Mouse (Mus musculus) limb, embryonic 11.5 days (tissue): Measurements from ENCODE around the gene Fam129b. TPM values are rescaled to one million over a fixed set of nuclear protein-coding genes. Genes with fewer than 3 reads are reported as not detected.
A peak's percentile ranks its signal among the peaks of the same experiment; 100 is the strongest.

Experiments used
- ATAC-seq: fragments of 200-750 bp; cut with Nextera tagmentation; 2 replicates; pipeline ENCODE4 v1.8.0; 2017; ENCODE audit warnings: low read depth; ENCODE audit not compliant: insufficient number of reproducible peaks, low FRiP score, low TSS enrichment
- DNase-seq: peaks from one replicate; pipeline ENCODE4 v3.0.0-alpha.2; 2015; ENCODE audit warnings: low spot score
- H3K27ac ChIP-seq: fragments of 300-500 bp; sonication (generic); replicated peaks from 2 replicates; pipeline ENCODE4 v1.5.1; 2014; ENCODE audit warnings: low read depth, mild to moderate bottlenecking, low read length
- H3K27me3 ChIP-seq: fragments of 300-500 bp; sonication (generic); 2 replicates; pipeline ENCODE4 v1.6.1; 2014; ENCODE audit warnings: mild to moderate bottlenecking, low read length, mixed read lengths; ENCODE audit not compliant: control insufficient read depth, insufficient read depth
- H3K36me3 ChIP-seq: fragments of 300-500 bp; sonication (generic); 2 replicates; pipeline ENCODE4 v1.6.1; 2014; ENCODE audit warnings: mild to moderate bottlenecking, low read length, moderate library complexity, mixed read lengths; ENCODE audit not compliant: control insufficient read depth, insufficient read depth
- H3K4me1 ChIP-seq: fragments of 300-500 bp; sonication (generic); 2 replicates; pipeline ENCODE4 v1.6.1; 2014; ENCODE audit warnings: low read length, mixed read lengths; ENCODE audit not compliant: control insufficient read depth, insufficient read depth
- H3K4me2 ChIP-seq: fragments of 300-500 bp; sonication (generic); 2 replicates; pipeline ENCODE4 v1.6.1; 2014; ENCODE audit warnings: low read depth, mild to moderate bottlenecking, moderate library complexity; ENCODE audit not compliant: severe bottlenecking
- H3K4me3 ChIP-seq: fragments of 300-500 bp; sonication (generic); 2 replicates; pipeline ENCODE4 v1.5.1; 2014; ENCODE audit warnings: low read depth, low read length
- H3K9ac ChIP-seq: fragments of 300-500 bp; sonication (generic); 2 replicates; pipeline ENCODE4 v1.6.1; 2014; ENCODE audit warnings: mild to moderate bottlenecking, low read length
- H3K9me3 ChIP-seq: fragments of 300-500 bp; sonication (generic); 2 replicates; pipeline ENCODE4 v1.6.1; 2016; ENCODE audit warnings: low read length; ENCODE audit not compliant: control insufficient read depth
- WGBS: fragments of 180-500 bp; shearing (Covaris S2); extraction: QIAGEN DNeasy Blood & Tissue Kit; methylation state at CpG from one replicate; pipeline ENCODE4 v1.1.7; 2014; 5-methylcytosine and 5-hydroxymethylcytosine counted together
- polyA plus RNA-seq: library from polyadenylated mRNA; unstranded; fragments of >200 nt; fragmentation: Nextera tagmentation; extraction: Ambion mirVana; gene quantifications from 2 replicates; pipeline ENCODE4 v1.2.1, GENCODE M21; 2014

Gene Fam129b
- polyA plus RNA-seq, 1 experiment from 2014 or later, result 23.2 TPM

DNA sequence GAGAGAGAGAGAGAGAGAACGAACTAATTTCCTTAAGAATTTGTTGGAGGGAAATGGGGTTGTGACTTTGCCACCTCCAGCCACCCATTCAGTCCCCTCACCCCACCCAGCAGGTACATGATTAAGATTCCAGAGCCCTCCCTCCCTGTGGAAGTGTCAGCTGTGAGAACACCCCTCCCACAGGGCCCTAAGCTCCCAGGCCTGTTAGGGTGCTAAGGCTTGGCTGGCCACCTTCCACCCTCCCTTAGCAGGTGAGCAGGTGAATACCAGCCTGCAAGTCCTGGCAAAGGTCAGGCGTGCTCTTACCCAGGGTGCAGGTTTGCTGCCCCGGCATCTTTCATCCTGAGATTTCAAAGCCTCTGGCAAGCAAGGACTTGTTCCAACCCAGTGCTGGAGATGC, 2.5 kb downstream of the Fam129b start:
- H3K9me3 ChIP-seq, result no peaks in the 10 kb centered on the region

GRCm38 (mm10) chr2:32879593-32879992, 3.7 kb downstream of the Fam129b start:
- Histone ChIP-seq H3K4me1 (peaks cover 54% of the 10 kb centered on the region), H3K4me3 (no peak overlapping the region), H3K27ac (no peak overlapping the region), H3K9ac (no peak overlapping the region), H3K36me3 (no peaks in the 10 kb centered on the region), H3K27me3 (no peaks in the 10 kb centered on the region), H3K9me3 (no peaks in the 10 kb centered on the region), H3K4me2 (peak overlapping the region; percentile 10; the same call in 1 of the 2 replicates)
- no peak for ATAC-seq
- DNase-seq, result no peak
- WGBS, result 77% methylated on average over 5 of the region's 5 CpGs

More for the DNA sequence above, 2.5 kb downstream of the Fam129b start:
- peak overlapping the region; percentile 93 for H3K4me2 ChIP-seq
- H3K27me3 ChIP-seq, result no peaks in the 10 kb centered on the region
- no peak overlapping the region for H3K4me3 ChIP-seq
- DNase-seq, result no peak
- 53% methylated on average over 3 of the region's 3 CpGs for WGBS
- peaks cover 47% of the 10 kb centered on the region for H3K4me1 ChIP-seq
- H3K27ac ChIP-seq, result no peak overlapping the region
- H3K9ac ChIP-seq, result 0 out of 2 replicates have a peak overlapping the region, but pooled peaks have one; percentile 22
- no peaks in the 10 kb centered on the region for H3K36me3 ChIP-seq
- ATAC-seq, result no peak

DNA sequence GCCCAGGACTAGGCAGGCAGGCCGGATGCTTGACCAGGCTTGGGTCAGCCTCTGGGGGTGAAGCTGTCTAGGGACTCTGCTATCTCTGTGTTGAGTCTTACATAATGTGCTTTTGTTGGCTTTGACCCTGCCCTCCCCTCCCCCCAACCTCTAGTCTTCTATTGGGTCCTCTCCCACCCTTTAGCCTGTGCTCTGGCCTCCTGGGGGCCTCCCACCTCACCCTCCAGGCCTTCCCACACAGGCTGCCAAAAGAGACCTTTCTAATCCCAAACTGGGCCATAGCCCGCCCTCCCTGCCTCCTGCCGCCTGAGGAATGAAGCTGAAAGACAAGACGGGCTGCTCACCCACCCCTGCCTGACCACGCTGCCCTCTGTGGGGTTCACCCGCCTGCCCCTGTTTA, 5.1 kb downstream of the Fam129b start:
- H3K9ac ChIP-seq, result peak overlapping the region; percentile 14; the same call in 1 of the 2 replicates

GRCm38 (mm10) chr2:32881723-32882122, 5.8 kb downstream of the Fam129b start:
- DNase-seq (no peak), ATAC-seq (no peak)
- no peaks in the 10 kb centered on the region for H3K9me3 ChIP-seq
- no peak overlapping the region for H3K27ac ChIP-seq
- H3K27me3 ChIP-seq, result no peaks in the 10 kb centered on the region
- H3K4me3 ChIP-seq, result no peak overlapping the region
- H3K9ac ChIP-seq, result no peak overlapping the region
- peaks cover 48% of the 10 kb centered on the region for H3K4me1 ChIP-seq
- 43% methylated on average over 3 of the region's 3 CpGs for WGBS
- no peaks in the 10 kb centered on the region for H3K36me3 ChIP-seq
- H3K4me2 ChIP-seq, result no peak overlapping the region

More for the DNA sequence above, 5.1 kb downstream of the Fam129b start:
- H3K4me1 ChIP-seq, result peaks cover 52% of the 10 kb centered on the region
- no peaks in the 10 kb centered on the region for H3K9me3 ChIP-seq
- H3K27ac ChIP-seq, result peak overlapping the region; percentile 32; the same call in 1 of the 2 replicates
- no peaks in the 10 kb centered on the region for H3K36me3 ChIP-seq
- no peak overlapping the region; the same call in 1 of the 2 replicates for H3K4me2 ChIP-seq
- H3K4me3 ChIP-seq, result no peak overlapping the region
- DNase-seq (no peak), ATAC-seq (no peak)
- 68% methylated on average over 6 of the region's 6 CpGs for WGBS
- H3K27me3 ChIP-seq, result no peaks in the 10 kb centered on the region

DNA sequence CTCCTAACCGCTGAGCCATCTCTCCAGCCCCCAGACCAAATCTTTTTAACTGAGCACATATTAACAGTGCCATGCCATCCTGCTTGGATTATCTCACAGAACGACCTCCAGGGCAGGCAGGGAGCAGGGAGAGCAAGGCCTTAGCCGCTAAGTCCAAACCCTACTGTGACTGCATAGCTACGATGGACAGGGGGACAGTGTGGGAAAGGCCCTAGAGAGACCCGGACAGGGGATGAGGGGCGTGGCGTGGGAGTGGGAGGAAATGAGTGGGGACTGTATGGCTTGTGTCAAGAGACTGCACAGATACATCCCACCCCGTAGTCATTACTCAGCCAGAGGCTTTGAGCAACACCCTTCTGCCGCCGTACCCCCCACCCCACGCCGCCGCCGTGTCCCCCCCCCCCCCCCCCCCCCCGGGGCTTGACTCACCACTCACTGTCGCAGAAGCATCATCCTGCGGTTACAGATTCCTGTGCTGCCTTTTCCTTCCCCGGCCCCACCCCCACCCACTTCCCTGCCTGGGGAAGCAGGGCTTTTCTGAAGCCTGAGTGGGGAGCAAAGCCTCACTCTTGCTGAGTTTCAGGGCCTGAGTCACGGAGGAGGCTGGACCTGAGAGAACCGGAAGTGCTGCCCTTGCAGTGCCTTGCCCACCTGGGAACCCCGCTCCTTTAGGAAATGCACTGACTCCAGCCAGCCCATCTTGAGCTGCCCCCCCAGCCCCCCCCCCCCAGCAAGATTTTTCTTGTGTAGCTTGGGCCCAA, 6.5 kb downstream of the Fam129b start:
- H3K9ac ChIP-seq, result no peak overlapping the region
- no peaks in the 10 kb centered on the region for H3K27me3 ChIP-seq
- no peak overlapping the region for H3K4me2 ChIP-seq
- H3K36me3 ChIP-seq, result no peaks in the 10 kb centered on the region
- no peak for DNase-seq
- no peaks in the 10 kb centered on the region for H3K9me3 ChIP-seq
- 0 out of 2 replicates have a peak overlapping the region, but pooled peaks have one; percentile 4 for H3K27ac ChIP-seq
- peaks cover 50% of the 10 kb centered on the region for H3K4me1 ChIP-seq
- H3K4me3 ChIP-seq, result no peak overlapping the region
- 62% methylated on average over 16 of the region's 21 CpGs for WGBS
- ATAC-seq, result no peak

DNA sequence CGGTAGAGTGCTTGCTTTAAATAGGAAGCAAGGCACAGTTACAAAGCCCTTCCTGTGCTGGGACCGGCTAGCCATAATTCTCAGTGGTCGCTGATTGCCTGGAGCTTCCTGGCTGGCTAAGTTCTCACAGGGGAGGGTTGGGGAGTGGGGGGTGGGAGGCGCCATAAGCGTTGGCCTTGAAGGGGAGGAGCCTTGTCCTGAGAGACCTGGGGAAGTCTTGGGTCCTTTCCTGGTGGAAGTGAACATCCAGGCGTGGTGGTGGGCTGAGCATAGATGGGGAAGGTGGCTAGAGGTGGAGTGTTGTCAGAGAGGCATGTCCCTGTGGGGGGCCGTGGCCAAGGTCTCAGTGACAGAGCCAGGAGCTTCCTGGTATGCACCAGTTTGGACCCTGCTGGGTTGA, 8.8 kb downstream of the Fam129b start:
- Histone ChIP-seq H3K9ac (no peak overlapping the region), H3K4me3 (no peak overlapping the region), H3K36me3 (no peaks in the 10 kb centered on the region), H3K27ac (peak overlapping the region; percentile 79; the same call in 1 of the 2 replicates), H3K4me1 (peaks cover 58% of the 10 kb centered on the region), H3K9me3 (no peaks in the 10 kb centered on the region), H3K27me3 (no peaks in the 10 kb centered on the region), H3K4me2 (no peak overlapping the region)
- 12% methylated on average over 7 of the region's 7 CpGs for WGBS
- DNase-seq, result peak; percentile 56
- ATAC-seq, result no peak

- DNase-seq, result peak; percentile 52
- no peaks in the 10 kb centered on the region for H3K9me3 ChIP-seq
- peak overlapping the region; percentile 41; the same call in 1 of the 2 replicates for H3K9ac ChIP-seq
- peak overlapping the region; percentile 20; the same call in 1 of the 2 replicates for H3K4me2 ChIP-seq
- 7% methylated on average over 9 of the region's 9 CpGs for WGBS
- H3K27ac ChIP-seq, result peak overlapping the region; percentile 91
- no peaks in the 10 kb centered on the region for H3K36me3 ChIP-seq
- no peaks in the 10 kb centered on the region for H3K27me3 ChIP-seq
- peak; percentile 66 for ATAC-seq
- peaks cover 42% of the 10 kb centered on the region for H3K4me1 ChIP-seq
- H3K4me3 ChIP-seq, result no peak overlapping the region
These were observed 12.1 kb downstream of the Fam129b start for GRCm38 (mm10) chr2:32888029-32888428.

DNA sequence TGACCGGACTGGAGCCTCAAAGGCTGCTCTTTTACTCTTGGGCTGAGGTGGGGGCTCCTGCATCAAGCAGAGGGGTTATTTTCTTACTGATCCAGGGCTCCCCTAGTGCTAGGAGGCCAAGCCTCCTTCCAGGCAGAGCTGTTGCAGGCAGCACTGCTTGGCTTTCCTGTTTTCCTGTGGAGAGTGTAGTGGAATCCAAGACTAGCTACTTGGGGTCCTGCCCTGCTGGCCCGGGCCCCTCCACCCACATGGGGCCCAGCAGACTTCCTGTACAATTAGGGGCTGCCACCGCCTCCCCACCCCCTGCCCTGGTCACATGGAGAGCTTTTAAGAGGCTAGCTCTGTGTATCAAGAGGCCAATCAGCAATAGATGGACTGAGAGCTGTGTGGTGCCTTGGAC, 12.6 kb downstream of the Fam129b start:
- no peaks in the 10 kb centered on the region for H3K36me3 ChIP-seq
- peak overlapping the region; percentile 20; the same call in 1 of the 2 replicates for H3K4me2 ChIP-seq
- ATAC-seq (peak; percentile 65), DNase-seq (no peak)
- no peaks in the 10 kb centered on the region for H3K27me3 ChIP-seq
- peak overlapping the region; percentile 32; the same call in 1 of the 2 replicates for H3K9ac ChIP-seq
- H3K4me3 ChIP-seq, result no peak overlapping the region
- H3K9me3 ChIP-seq, result no peaks in the 10 kb centered on the region
- 10% methylated on average over 3 of the region's 3 CpGs for WGBS
- H3K27ac ChIP-seq, result peak overlapping the region; percentile 91
- H3K4me1 ChIP-seq, result peaks cover 40% of the 10 kb centered on the region
